Mouse (Mus musculus): ENCODE data around the gene Slc36a3.
"Not testable (repeated sequence)": the region's sequence is repeated elsewhere in the genome, so short reads cannot be mapped to it uniquely, and the experiment has no call there.

Slc36a3 gene

GRCm38 (mm10) chr11:55144011-55144410 is 7.5 kb downstream of the Slc36a3 start:
- DNase-seq (ENCODE audit: low spot score in 2 of 2) = no peak

- no peak for DNase-seq (ENCODE audit: low spot score in 2 of 2)
Observed at GRCm38 (mm10) chr11:55141502-55141901, 10.0 kb downstream of the Slc36a3 start.

- DNase-seq (ENCODE audit: low spot score in 2 of 2) = no peak
Observed at GRCm38 (mm10) chr11:55137646-55138045, 13.9 kb downstream of the Slc36a3 start.

GRCm38 (mm10) chr11:55136770-55137547 is 14.5 kb downstream of the Slc36a3 start:
- peak in 1 of 2 experiments; percentile 9 for DNase-seq (ENCODE audit: low spot score in 2 of 2)

GRCm38 (mm10) chr11:55134871-55135270 is 16.6 kb downstream of the Slc36a3 start:
- DNase-seq (ENCODE audit: low spot score in 2 of 2) = no peak

GRCm38 (mm10) chr11:55134407-55134806 is 17.1 kb downstream of the Slc36a3 start:
- DNase-seq (ENCODE audit: low spot score in 2 of 2) = no peak

GRCm38 (mm10) chr11:55133204-55133603 is 18.3 kb downstream of the Slc36a3 start:
- DNase-seq (ENCODE audit: low spot score in 2 of 2) = no peak

GRCm38 (mm10) chr11:55131946-55132345 is 19.6 kb downstream of the Slc36a3 start:
- no peak for DNase-seq (ENCODE audit: low spot score in 2 of 2)

- DNase-seq (ENCODE audit: low spot score in 2 of 2) = no peak
Observed at GRCm38 (mm10) chr11:55131077-55131742, 20.3 kb downstream of the Slc36a3 start.

- no peak for DNase-seq (ENCODE audit: low spot score in 2 of 2)
Observed at GRCm38 (mm10) chr11:55128411-55128810, 23.1 kb downstream of the Slc36a3 start.

GRCm38 (mm10) chr11:55127937-55128336 is 23.6 kb downstream of the Slc36a3 start:
- DNase-seq (ENCODE audit: low spot score in 2 of 2) = peak in 1 of 2 experiments; percentile 18

- no peak for DNase-seq (ENCODE audit: low spot score in 2 of 2)
Observed at GRCm38 (mm10) chr11:55126663-55127062, 24.8 kb downstream of the Slc36a3 start.

- no peak for DNase-seq (ENCODE audit: low spot score in 2 of 2)
Observed at GRCm38 (mm10) chr11:55121430-55121829, 30.1 kb downstream of the Slc36a3 start.

GRCm38 (mm10) chr11:55120821-55121271 is 30.7 kb downstream of the Slc36a3 start:
- DNase-seq (ENCODE audit: low spot score in 2 of 2) = no peak

- DNase-seq (ENCODE audit: low spot score in 2 of 2) = no peak
Observed at GRCm38 (mm10) chr11:55120279-55120678, 31.2 kb downstream of the Slc36a3 start.

GRCm38 (mm10) chr11:55117031-55117430 is 34.5 kb downstream of the Slc36a3 start:
- no peak for DNase-seq (ENCODE audit: low spot score in 2 of 2)

GRCm38 (mm10) chr11:55116004-55116403 is 35.5 kb downstream of the Slc36a3 start:
- DNase-seq (ENCODE audit: low spot score in 2 of 2) = no peak

GRCm38 (mm10) chr11:55114291-55114690 is 37.2 kb downstream of the Slc36a3 start:
- DNase-seq (ENCODE audit: low spot score in 2 of 2) = no peak

- not testable (repeated sequence) for DNase-seq (ENCODE audit: low spot score in 2 of 2)
Observed at GRCm38 (mm10) chr11:55113861-55114250, 37.7 kb downstream of the Slc36a3 start.

GRCm38 (mm10) chr11:55113209-55113860 is 38.2 kb downstream of the Slc36a3 start:
- DNase-seq (ENCODE audit: low spot score in 2 of 2) = no peak

- DNase-seq (ENCODE audit: low spot score in 2 of 2) = no peak
Observed at GRCm38 (mm10) chr11:55110566-55111169, 40.8 kb downstream of the Slc36a3 start.
